Mouse (Mus musculus): Measurements from ENCODE around the gene Gm13275.
"Not testable (repeated sequence)": the region's sequence is repeated elsewhere in the genome, so short reads cannot be mapped to it uniquely, and the experiment has no call there.

Gm13275 gene

GRCm38 (mm10) chr4:88797097-88797496, 2.8 kb downstream of the Gm13275 start, which contains the start of gene Gm13279:
Gene Gm13279 (plus strand): TSS chr4:88797397.
- not testable (repeated sequence) for DNase-seq (ENCODE audit: low spot score in 2 of 2)

DNA sequence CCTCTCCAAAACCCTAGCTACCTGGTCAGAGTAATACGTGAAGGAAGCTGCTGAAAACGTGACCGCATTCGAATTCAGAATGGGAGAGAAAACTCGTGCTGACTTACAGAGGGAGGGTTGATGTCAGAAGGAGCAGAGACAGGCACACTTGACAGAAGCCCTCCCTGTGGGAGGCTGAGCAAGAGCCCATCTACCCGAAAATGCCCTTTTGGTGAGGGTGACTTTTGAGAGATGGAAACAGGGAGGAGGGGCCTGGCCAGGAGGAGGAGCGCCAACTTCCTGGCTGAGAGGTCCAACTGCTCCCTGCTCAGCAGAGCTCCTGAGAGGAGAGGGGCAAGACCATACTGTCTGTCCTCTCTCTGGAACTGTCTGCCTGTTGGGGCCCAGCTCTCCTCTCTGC, 5.1 kb downstream of the Gm13275 start, which contains the start of gene Gm13285:
TSS of gene Gm13285 (plus strand) at position 301 of the 400 bp plus-strand sequence.
- not testable (repeated sequence) for DNase-seq (ENCODE audit: low spot score in 2 of 2)

DNA sequence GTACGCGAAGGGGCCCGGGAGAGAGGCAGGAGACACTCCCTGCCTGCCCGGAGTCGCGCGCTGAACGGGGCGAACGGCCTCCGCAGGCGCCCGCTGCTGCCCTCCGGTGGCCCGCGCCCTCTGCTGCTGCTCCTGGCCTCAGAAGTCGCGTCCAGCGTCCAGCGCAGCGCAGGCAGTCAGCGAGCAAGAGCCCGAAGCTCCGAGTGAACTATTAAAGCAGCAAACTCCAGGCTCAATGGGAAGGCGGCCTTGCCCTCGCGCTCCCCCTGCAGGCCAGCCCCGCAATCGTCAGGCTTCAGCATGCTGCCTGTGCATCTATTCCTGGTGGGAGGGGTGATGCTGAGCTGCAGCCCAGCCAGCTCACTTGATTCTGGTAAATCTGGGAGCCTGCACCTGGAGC, 8.7 kb downstream of the Gm13275 start, which contains the start of gene Gm13287:
TSS of gene Gm13287 (plus strand) at position 301 of the 400 bp plus-strand sequence.
- DNase-seq (ENCODE audit: low spot score in 2 of 2): not testable (repeated sequence)

GRCm38 (mm10) chr4:88805231-88805630, 10.9 kb downstream of the Gm13275 start, which contains the start of gene Gm13288:
Gene Gm13288 (plus strand): TSS chr4:88805531.
- DNase-seq (ENCODE audit: low spot score in 2 of 2): not testable (repeated sequence)

GRCm38 (mm10) chr4:88805761-88806160, 11.5 kb downstream of the Gm13275 start:
- not testable (repeated sequence) for DNase-seq (ENCODE audit: low spot score in 2 of 2)

DNA sequence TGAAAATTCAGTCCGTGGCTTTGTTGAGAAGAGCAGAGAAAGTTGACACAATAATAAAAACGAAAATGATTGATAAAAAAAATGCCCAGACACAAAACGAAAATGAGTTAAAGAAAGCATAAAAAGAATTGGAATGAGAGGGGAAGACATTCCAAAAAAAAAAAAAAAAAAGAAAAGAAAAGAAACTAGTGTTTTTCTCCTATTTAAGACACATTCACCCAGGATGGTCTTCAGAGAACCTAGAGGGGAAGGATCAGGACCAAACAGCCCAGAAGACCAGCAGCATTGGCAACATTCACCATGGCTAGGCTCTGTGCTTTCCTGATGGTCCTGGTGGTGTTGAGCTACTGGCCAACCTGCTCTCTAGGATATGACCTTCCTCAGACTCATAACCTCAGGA, 21.6 kb downstream of the Gm13275 start, which contains the start of gene Ifna7:
TSS of gene Ifna7 (plus strand) at position 301 of the 400 bp plus-strand sequence.
- DNase-seq (ENCODE audit: low spot score in 2 of 2): no peak

- no peak for DNase-seq (ENCODE audit: low spot score in 2 of 2)
Measured at GRCm38 (mm10) chr4:88819659-88820058, 25.4 kb downstream of the Gm13275 start, which contains the start of gene Ifna11. Gene Ifna11 (plus strand): TSS chr4:88819959.

GRCm38 (mm10) chr4:88822995-88823394, 28.7 kb downstream of the Gm13275 start:
- DNase-seq (ENCODE audit: low spot score in 2 of 2): peak in 1 of 2 experiments; percentile 32

- DNase-seq (ENCODE audit: low spot score in 2 of 2): not testable (repeated sequence)
Measured at GRCm38 (mm10) chr4:88827116-88827515, 32.8 kb downstream of the Gm13275 start, which contains the start of gene Ifna6. Gene Ifna6 (plus strand): TSS chr4:88827416.

DNA sequence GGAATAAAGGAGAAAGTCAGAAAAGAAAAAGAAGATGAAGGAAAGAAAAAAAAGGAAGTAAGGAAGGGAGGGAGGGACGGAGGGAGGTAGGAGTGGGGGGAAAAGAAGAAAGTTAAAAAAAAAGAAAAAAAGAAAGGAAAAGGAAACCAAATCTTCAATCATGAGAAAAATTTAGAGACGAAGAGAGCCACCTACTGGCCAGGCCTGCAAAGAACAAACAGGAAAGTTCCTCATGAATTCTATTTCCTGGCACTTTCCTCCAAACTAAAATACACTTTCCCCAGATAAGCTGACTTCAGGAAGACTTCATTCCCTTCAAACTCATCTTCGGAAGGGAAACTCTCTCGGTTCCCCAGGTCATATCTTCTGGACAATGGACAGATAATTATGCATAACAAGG, 36.2 kb downstream of the Gm13275 start:
- DNase-seq (ENCODE audit: low spot score in 2 of 2): peak; percentile 35 to 56

DNA sequence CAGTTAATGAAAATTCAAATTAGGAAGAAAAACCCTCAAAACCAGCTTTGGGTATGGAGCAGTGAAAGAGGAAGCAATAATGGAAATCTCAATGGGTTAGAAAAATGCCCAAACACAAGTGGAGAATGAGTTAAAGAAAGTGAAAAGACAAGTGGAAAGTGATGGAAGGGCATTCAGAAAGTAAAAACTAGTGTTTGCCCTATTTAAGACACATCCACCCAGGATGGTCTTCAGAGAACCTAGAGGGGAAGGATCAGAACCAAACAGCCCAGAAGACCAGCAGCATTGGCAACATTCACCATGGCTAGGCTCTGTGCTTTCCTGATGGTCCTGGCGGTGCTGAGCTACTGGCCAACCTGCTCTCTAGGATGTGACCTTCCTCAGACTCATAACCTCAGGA, 40.9 kb downstream of the Gm13275 start, which contains the start of gene Ifna5:
TSS of gene Ifna5 (plus strand) at position 301 of the 400 bp plus-strand sequence.
- DNase-seq (ENCODE audit: low spot score in 2 of 2): not testable (repeated sequence)

GRCm38 (mm10) chr4:88838828-88839227, 44.5 kb downstream of the Gm13275 start:
- DNase-seq (ENCODE audit: low spot score in 2 of 2): no peak

GRCm38 (mm10) chr4:88840058-88840457, 45.8 kb downstream of the Gm13275 start:
- DNase-seq (ENCODE audit: low spot score in 2 of 2): no peak

- DNase-seq (ENCODE audit: low spot score in 2 of 2): no peak
Measured at GRCm38 (mm10) chr4:88841438-88841911, 47.2 kb downstream of the Gm13275 start, which contains the start of gene Ifna4. Gene Ifna4 (plus strand): TSS chr4:88841861.
